Mouse (Mus musculus): ENCODE data around the gene Chtop. TPM values are rescaled to one million over a fixed set of nuclear protein-coding genes. Genes with fewer than 3 reads are reported as not detected.

The Chtop gene
- total RNA-seq, 4 experiments from 2014 or later: 146 to 155 (median 153) TPM

- no peak for DNase-seq (ENCODE audit: low spot score in 2 of 2)
Observed at GRCm38 (mm10) chr3:90512276-90512675, 3.0 kb upstream of the Chtop start.

GRCm38 (mm10) chr3:90509747-90510123 lies 437 bp upstream of the Chtop start:
- no peak for DNase-seq (ENCODE audit: low spot score in 2 of 2)

- no peak for DNase-seq (ENCODE audit: low spot score in 2 of 2)
Observed at GRCm38 (mm10) chr3:90508287-90508949, 880 bp downstream of the Chtop start.

GRCm38 (mm10) chr3:90506362-90506761 lies 2.9 kb downstream of the Chtop start:
- no peak for DNase-seq (ENCODE audit: low spot score in 2 of 2)

GRCm38 (mm10) chr3:90505216-90505615 lies 4.1 kb downstream of the Chtop start:
- no peak for DNase-seq (ENCODE audit: low spot score in 2 of 2)

GRCm38 (mm10) chr3:90503444-90503843 lies 5.9 kb downstream of the Chtop start:
- DNase-seq (ENCODE audit: low spot score in 2 of 2): no peak

- DNase-seq (ENCODE audit: low spot score in 2 of 2): no peak
Observed at GRCm38 (mm10) chr3:90497597-90497996, 11.7 kb downstream of the Chtop start.

- DNase-seq (ENCODE audit: low spot score in 2 of 2): no peak
Observed at GRCm38 (mm10) chr3:90495850-90496525, 13.3 kb downstream of the Chtop start.

GRCm38 (mm10) chr3:90493831-90494540 lies 15.3 kb downstream of the Chtop start:
- DNase-seq (ENCODE audit: low spot score in 2 of 2): no peak

GRCm38 (mm10) chr3:90491350-90491749 lies 17.9 kb downstream of the Chtop start:
- DNase-seq (ENCODE audit: low spot score in 2 of 2): no peak

GRCm38 (mm10) chr3:90490696-90491256 lies 18.5 kb downstream of the Chtop start, which contains the start of gene Snapin:
Gene Snapin (minus strand): TSS chr3:90491033.
- peak; percentile 90 to 96 for DNase-seq (ENCODE audit: low spot score in 2 of 2)

- no peak for DNase-seq (ENCODE audit: low spot score in 2 of 2)
Observed at GRCm38 (mm10) chr3:90488576-90488975, 20.7 kb downstream of the Chtop start.

GRCm38 (mm10) chr3:90486998-90487397 lies 22.3 kb downstream of the Chtop start:
- no peak for DNase-seq (ENCODE audit: low spot score in 2 of 2)

- peak; percentile 97 for DNase-seq (ENCODE audit: low spot score in 2 of 2)
Observed at GRCm38 (mm10) chr3:90475831-90476611, 33.3 kb downstream of the Chtop start, which contains the start of gene Ilf2. Gene Ilf2 (plus strand): TSS chr3:90476126.

GRCm38 (mm10) chr3:90475151-90475830 lies 34.0 kb downstream of the Chtop start:
- no peak for DNase-seq (ENCODE audit: low spot score in 2 of 2)

GRCm38 (mm10) chr3:90472213-90472612 lies 37.1 kb downstream of the Chtop start:
- no peak for DNase-seq (ENCODE audit: low spot score in 2 of 2)

- DNase-seq (ENCODE audit: low spot score in 2 of 2): no peak
Observed at GRCm38 (mm10) chr3:90467618-90468300, 41.5 kb downstream of the Chtop start.

GRCm38 (mm10) chr3:90466311-90466766 lies 43.0 kb downstream of the Chtop start:
- DNase-seq (ENCODE audit: low spot score in 2 of 2): peak in 1 of 2 experiments; percentile 56

GRCm38 (mm10) chr3:90465686-90466310 lies 43.5 kb downstream of the Chtop start, which contains the start of gene Npr1:
Gene Npr1 (minus strand): TSS chr3:90465866.
- no peak for DNase-seq (ENCODE audit: low spot score in 2 of 2)

All from layer of hippocampus, adult 8-10 months (tissue).